Mouse (Mus musculus) heart, embryonic 16.5 days (tissue): ENCODE measurements around the gene Khsrp. TPM values are rescaled to one million over a fixed set of nuclear protein-coding genes. Genes with fewer than 3 reads are reported as not detected.

Experiments
- ATAC-seq: fragments of 200-750 bp; cut with Nextera tagmentation; replicated peaks from 2 replicates; pipeline ENCODE4 v1.8.0; 2017; ENCODE audit warnings: moderate number of reproducible peaks; ENCODE audit not compliant: insufficient read depth, low FRiP score; ENCODE audit errors: extremely low read depth
- H3K27ac ChIP-seq: fragments of 300-500 bp; sonication (generic); 2 replicates; pipeline ENCODE4 v1.5.1; 2014; ENCODE audit warnings: mild to moderate bottlenecking, low read length, control low read depth, moderate library complexity
- H3K27me3 ChIP-seq: fragments of 300-500 bp; sonication (generic); 2 replicates; pipeline ENCODE4 v1.6.1; 2014; ENCODE audit warnings: low read length, mixed read lengths; ENCODE audit not compliant: control insufficient read depth, insufficient read depth
- H3K36me3 ChIP-seq: fragments of 300-500 bp; sonication (generic); 2 replicates; pipeline ENCODE4 v1.6.1; 2014; ENCODE audit not compliant: control insufficient read depth, insufficient read depth
- H3K4me1 ChIP-seq: fragments of 300-500 bp; sonication (generic); 2 replicates; pipeline ENCODE4 v1.6.1; 2014; ENCODE audit warnings: low read length, mixed read lengths; ENCODE audit not compliant: control insufficient read depth, insufficient read depth
- H3K4me2 ChIP-seq: fragments of 300-500 bp; sonication (generic); 2 replicates; pipeline ENCODE4 v1.6.1; 2014; ENCODE audit warnings: low read depth, mild to moderate bottlenecking, control low read depth, low read length
- H3K4me3 ChIP-seq: fragments of 300-500 bp; sonication (generic); 2 replicates; pipeline ENCODE4 v1.5.1; 2014; ENCODE audit warnings: mild to moderate bottlenecking, control low read depth, low read length
- H3K9ac ChIP-seq: fragments of 300-500 bp; sonication (generic); 2 replicates; pipeline ENCODE4 v1.6.1; 2014; ENCODE audit warnings: low read length, control low read depth
- H3K9me3 ChIP-seq: fragments of 300-500 bp; sonication (generic); replicated peaks from 2 replicates; pipeline ENCODE4 v1.6.1; 2016; ENCODE audit warnings: low read length; ENCODE audit not compliant: control insufficient read depth
- WGBS: fragments of 180-500 bp; shearing (Covaris S2); extraction: QIAGEN DNeasy Blood & Tissue Kit; methylation state at CpG from one replicate; pipeline ENCODE4 v1.1.7; 2014; 5-methylcytosine and 5-hydroxymethylcytosine counted together
- polyA plus RNA-seq: library from polyadenylated mRNA; unstranded; fragments of >200 nt; fragmentation: Nextera tagmentation; extraction: Ambion mirVana; gene quantifications from 2 replicates; pipeline ENCODE4 v1.2.1, GENCODE M21; 2015

Gene Khsrp
- polyA plus RNA-seq, 1 experiment from 2014 or later: 16.5 TPM

- Histone ChIP-seq H3K27ac (peak within 1 kb of the TSS; percentile 74), H3K27me3 (no peaks in the 10 kb centered on the region), H3K9ac (peak within 1 kb of the TSS; percentile 88), H3K36me3 (peaks cover 13% of the 10 kb centered on the region), H3K4me1 (peaks cover 13% of the 10 kb centered on the region), H3K9me3 (no peaks in the 10 kb centered on the region), H3K4me3 (peak within 1 kb of the TSS; percentile 88), H3K4me2 (peak within 1 kb of the TSS; percentile 96)
- under 1% methylated on average over 51 of the region's 51 CpGs for WGBS
- peak; percentile 92 for ATAC-seq
These were observed 19.8 kb downstream of the Khsrp start, which contains the start of the genes Gtf2f1 and Gm17949 for GRCm38 (mm10) chr17:57011236-57012141. Gene Gtf2f1, minus strand, starts transcription at chr17:57011288. Gene Gm17949, plus strand, starts transcription at chr17:57011469.

DNA sequence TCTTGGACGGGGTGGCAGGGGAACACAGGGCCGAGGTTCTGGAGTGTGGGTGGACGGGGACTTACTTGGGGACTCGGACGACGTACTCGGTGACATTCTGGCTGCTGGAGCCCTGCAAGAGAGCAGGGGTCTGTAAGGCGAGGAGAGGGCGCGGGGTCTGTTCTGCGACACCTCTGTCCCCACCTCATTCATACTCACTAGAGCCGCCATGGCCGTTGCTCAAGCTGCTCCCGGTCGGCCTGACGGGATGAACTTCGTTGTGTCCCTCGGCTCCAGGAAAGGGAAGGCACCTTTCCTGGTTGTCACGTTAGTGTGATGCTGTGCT lies 20.4 kb downstream of the Khsrp start:
- Histone ChIP-seq H3K4me3 (peak overlapping the region; percentile 88), H3K27ac (peak overlapping the region; percentile 73), H3K9ac (peak overlapping the region; percentile 88), H3K27me3 (no peaks in the 10 kb centered on the region), H3K9me3 (no peaks in the 10 kb centered on the region), H3K36me3 (peaks cover 17% of the 10 kb centered on the region), H3K4me2 (peak overlapping the region; percentile 96), H3K4me1 (peaks cover 13% of the 10 kb centered on the region)
- ATAC-seq: peak; percentile 20
- WGBS: 0% methylated on average over 19 of the region's 19 CpGs

DNA sequence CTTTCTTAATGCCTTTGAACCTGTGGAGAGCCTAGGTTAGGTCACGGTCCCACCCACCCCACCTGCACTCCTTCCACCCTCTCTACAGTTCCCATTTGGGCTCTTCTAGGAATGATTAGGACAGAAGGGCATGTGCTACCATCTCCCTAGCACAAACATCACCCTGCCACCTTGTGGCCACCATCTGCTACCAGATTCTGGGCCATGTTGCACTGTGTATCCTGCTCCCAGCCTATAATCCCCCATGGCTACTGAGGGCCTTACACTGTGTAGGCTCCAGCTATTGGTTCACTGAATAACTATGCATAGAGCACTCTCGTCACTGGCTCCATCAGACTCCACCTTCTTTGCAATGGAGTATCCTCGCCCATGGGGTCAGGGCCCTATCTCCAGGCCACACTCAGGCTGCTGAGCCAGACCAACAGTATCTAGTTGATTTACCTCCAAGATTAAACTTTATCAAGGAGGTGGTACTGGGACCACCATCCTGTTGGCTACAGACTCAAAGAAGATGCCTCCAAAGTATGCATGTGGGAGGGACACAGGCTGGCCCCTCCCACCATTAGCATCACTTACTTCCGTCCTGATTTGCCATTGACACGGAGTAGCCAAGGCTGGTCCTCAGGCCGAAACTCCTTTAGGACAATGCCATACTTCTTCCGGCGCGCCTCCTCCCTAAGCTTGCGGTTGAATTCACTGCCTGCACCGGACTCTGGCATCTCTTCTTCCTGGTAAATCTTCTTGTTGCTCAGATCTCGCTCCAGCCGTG lies 24.0 kb downstream of the Khsrp start:
- H3K4me1 ChIP-seq: peaks cover 13% of the 10 kb centered on the region
- H3K9ac ChIP-seq: no peak overlapping the region
- no peaks in the 10 kb centered on the region for H3K27me3 ChIP-seq
- H3K27ac ChIP-seq: no peak overlapping the region
- H3K9me3 ChIP-seq: no peaks in the 10 kb centered on the region
- H3K36me3 ChIP-seq: peaks cover 40% of the 10 kb centered on the region
- no peak for ATAC-seq
- WGBS: 91% methylated on average over 13 of the region's 13 CpGs
- H3K4me2 ChIP-seq: no peak overlapping the region
- H3K4me3 ChIP-seq: no peak overlapping the region

DNA sequence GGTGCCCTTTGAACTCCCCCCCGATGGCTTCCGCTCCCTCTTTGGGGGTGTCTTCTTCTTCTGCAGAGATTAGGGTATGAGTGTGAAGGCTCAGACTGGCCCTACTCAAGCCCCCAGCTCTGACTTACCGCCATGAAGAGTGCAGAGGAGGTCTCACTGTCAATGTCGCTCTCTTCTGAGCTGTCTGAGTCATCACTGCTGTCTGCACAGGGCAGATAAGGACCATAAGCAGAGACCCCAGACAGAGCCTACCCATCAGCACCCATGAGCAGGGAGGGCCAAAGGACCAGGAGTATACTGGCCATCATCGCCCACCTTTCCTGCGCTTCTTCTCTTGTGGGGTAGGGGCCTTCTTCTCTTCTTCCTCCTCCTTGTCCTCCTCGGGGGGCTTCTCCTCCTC lies 27.3 kb downstream of the Khsrp start:
- 82% methylated on average over 7 of the region's 7 CpGs for WGBS
- no peak for ATAC-seq
- peaks cover 47% of the 10 kb centered on the region for H3K36me3 ChIP-seq

DNA sequence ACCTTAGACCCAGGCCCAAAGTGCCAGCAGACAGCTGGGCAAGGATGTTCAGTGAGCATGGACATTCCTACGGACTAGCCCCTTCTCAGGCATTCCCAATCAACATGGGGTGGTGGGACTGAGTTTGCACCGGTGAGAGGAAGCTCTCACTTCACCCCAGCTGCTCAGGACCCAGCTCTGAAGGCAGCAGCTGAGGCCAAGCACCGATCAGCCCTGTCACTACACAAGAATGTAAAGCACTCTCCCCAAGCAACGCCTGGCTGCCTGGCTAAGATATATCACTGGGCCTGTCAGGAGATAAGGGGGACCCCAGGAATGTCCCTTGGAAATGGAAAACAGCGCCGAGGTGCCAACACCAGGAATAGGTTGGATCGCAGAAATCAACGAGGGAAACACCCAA lies 30.1 kb downstream of the Khsrp start:
- Histone ChIP-seq H3K27ac (peak overlapping the region; percentile 71), H3K9ac (peak overlapping the region; percentile 51; the same call in 1 of the 2 replicates), H3K4me1 (peaks cover 26% of the 10 kb centered on the region), H3K36me3 (peaks cover 39% of the 10 kb centered on the region), H3K27me3 (no peaks in the 10 kb centered on the region), H3K4me3 (no peak overlapping the region), H3K9me3 (no peaks in the 10 kb centered on the region), H3K4me2 (peak overlapping the region; percentile 28)
- no peak for ATAC-seq
- WGBS: 18% methylated on average over 8 of the region's 8 CpGs

More for the DNA sequence above, 27.3 kb downstream of the Khsrp start:
- no peak overlapping the region for H3K9ac ChIP-seq
- no peaks in the 10 kb centered on the region for H3K9me3 ChIP-seq
- H3K4me3 ChIP-seq: no peak overlapping the region
- no peak overlapping the region for H3K27ac ChIP-seq
- no peaks in the 10 kb centered on the region for H3K27me3 ChIP-seq
- H3K4me1 ChIP-seq: peaks cover 14% of the 10 kb centered on the region
- H3K4me2 ChIP-seq: no peak overlapping the region

DNA sequence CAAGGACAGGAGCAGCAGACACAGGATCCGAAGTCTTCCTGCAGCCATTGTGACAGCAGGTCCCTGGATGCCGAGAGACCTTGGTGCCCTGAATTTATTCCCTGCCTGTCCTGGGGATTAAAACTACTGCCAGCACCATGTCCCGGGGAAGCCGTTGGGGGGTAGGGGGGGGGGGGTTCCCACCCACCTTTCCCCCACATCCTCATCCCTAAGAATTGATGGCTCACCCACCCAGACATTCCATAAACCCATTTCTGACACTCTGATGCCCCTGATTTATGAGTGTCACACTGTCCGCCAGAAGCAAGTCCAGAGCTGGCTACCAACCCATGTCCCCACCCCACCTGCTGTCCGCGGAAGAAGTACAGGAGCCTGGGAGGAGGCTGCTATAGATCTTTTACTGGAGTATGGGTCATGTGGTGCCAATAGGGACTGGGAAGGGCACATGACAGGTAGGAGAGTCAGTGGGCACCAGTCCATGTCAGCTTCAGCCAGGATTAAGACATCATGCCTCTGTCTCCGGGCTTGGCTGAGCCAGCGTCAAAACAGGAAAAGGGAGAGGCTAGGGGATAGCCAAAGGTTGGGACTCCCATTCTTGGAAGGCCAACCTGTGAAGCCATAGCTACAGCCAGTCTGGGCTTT lies 31.2 kb downstream of the Khsrp start, which contains the start of gene Pspn:
Gene Pspn, minus strand, starts transcription at position 51 of the 642 bp plus-strand sequence.
- Histone ChIP-seq H3K27ac (no peak within 1 kb of the TSS; the same call in 1 of the 2 replicates), H3K4me3 (no peak within 1 kb of the TSS), H3K36me3 (peaks cover 39% of the 10 kb centered on the region), H3K4me1 (peaks cover 26% of the 10 kb centered on the region), H3K9ac (no peak within 1 kb of the TSS), H3K27me3 (no peaks in the 10 kb centered on the region), H3K9me3 (no peaks in the 10 kb centered on the region), H3K4me2 (no peak within 1 kb of the TSS)
- no peak for ATAC-seq
- 74% methylated on average over 9 of the region's 9 CpGs for WGBS

DNA sequence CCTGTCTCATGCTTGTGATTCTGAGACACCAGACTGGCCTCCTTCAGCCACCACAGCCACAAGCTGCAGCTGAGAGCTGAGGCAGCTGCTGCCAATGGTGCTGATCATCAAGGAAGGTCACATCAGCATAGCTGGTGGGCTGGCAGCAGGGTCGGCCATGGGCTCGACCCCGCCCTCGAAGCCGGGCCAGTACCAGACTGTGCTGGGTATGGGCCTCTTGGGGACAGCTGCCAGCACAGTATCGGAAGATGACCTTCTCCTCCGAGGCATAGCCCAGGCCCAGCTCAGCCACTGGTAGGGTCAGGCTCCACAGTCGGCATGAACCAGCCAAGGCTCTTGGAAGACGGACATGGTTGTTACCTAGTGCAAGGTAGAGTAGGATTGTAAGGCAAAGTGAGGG lies 31.9 kb downstream of the Khsrp start:
- Histone ChIP-seq H3K4me1 (peaks cover 26% of the 10 kb centered on the region), H3K27ac (no peak overlapping the region), H3K9me3 (no peaks in the 10 kb centered on the region), H3K9ac (no peak overlapping the region), H3K27me3 (no peaks in the 10 kb centered on the region), H3K4me2 (no peak overlapping the region), H3K4me3 (no peak overlapping the region), H3K36me3 (peaks cover 39% of the 10 kb centered on the region)
- no peak for ATAC-seq
- 89% methylated on average over 9 of the region's 9 CpGs for WGBS

- H3K4me1 ChIP-seq: peaks cover 26% of the 10 kb centered on the region
- peaks cover 43% of the 10 kb centered on the region for H3K36me3 ChIP-seq
- H3K27ac ChIP-seq: peak within 1 kb of the TSS; percentile 85
- ATAC-seq: peak; percentile 99
- no peaks in the 10 kb centered on the region for H3K9me3 ChIP-seq
- peak within 1 kb of the TSS; percentile 77 for H3K9ac ChIP-seq
- WGBS: under 1% methylated on average over 38 of the region's 38 CpGs
- peak within 1 kb of the TSS; percentile 64 for H3K4me2 ChIP-seq
- peak within 1 kb of the TSS; percentile 81 for H3K4me3 ChIP-seq
- no peaks in the 10 kb centered on the region for H3K27me3 ChIP-seq
These were observed 34.2 kb downstream of the Khsrp start, which contains the start of gene Alkbh7 for GRCm38 (mm10) chr17:56997029-56997667. Gene Alkbh7, plus strand, starts transcription at chr17:56997339.
